Comparison of ENCODE assay signal across 15 mouse cellular contexts in genomic region chr19:48649941-48650340, GRCm38 (mm10).
"Had no signal": no experiment of that assay in that cellular context is flagged by ENCODE, and none has a peak within 500 bp of the region (broad histone marks: within the 10 kb centered on the region; RNA-seq: fewer than 3 reads in every experiment).

No protein-coding gene starts in this region.

- H3K9me3 ChIP-seq: midbrain, embryonic 13.5 days; midbrain, embryonic 15.5 days; neural tube, embryonic 12.5 days; stomach, embryonic 15.5 days had no signal

- H3K36me3 ChIP-seq: midbrain, embryonic 13.5 days; midbrain, embryonic 15.5 days; neural tube, embryonic 12.5 days; stomach, embryonic 15.5 days had no signal

- H3K4me1 ChIP-seq: megakaryocyte, embryonic 14.5 days; midbrain, embryonic 13.5 days; neural tube, embryonic 12.5 days; stomach, embryonic 15.5 days had no signal

- H3K27ac ChIP-seq: macrophage; midbrain, embryonic 13.5 days; midbrain, embryonic 15.5 days; neural tube, embryonic 12.5 days; stomach, embryonic 15.5 days; stomach, postnatal 0 days had no signal

- H3K9ac ChIP-seq: liver, postnatal 0 days; lung, embryonic 14.5 days; midbrain, embryonic 13.5 days; midbrain, embryonic 15.5 days; neural tube, embryonic 12.5 days; stomach, embryonic 15.5 days had no signal

- H3K4me3 ChIP-seq: megakaryocyte, embryonic 14.5 days; midbrain, embryonic 13.5 days; midbrain, embryonic 15.5 days; neural tube, embryonic 12.5 days; stomach, embryonic 15.5 days had no signal

- DNase-seq: liver, postnatal 0 days; lung, embryonic 14.5 days; lung, postnatal 10 days; lung, postnatal 36 days; right cerebral cortex, postnatal 14 days; thymus, adult 2 months; thymus, postnatal 25 days; thymus, postnatal 4 days had no signal
